Mouse (Mus musculus) C2C12 (cell line): ENCODE results near the gene Ank3. TPM values are rescaled to one million over a fixed set of nuclear protein-coding genes. Genes with fewer than 3 reads are reported as not detected.

Experiments used
- H3K27me3 ChIP-seq: one replicate; pipeline ENCODE4 v1.6.1; 2011; ENCODE audit not compliant: control insufficient read depth, insufficient read depth, insufficient read length
- H3K36me3 ChIP-seq: one replicate; pipeline ENCODE4 v1.6.1; 2011; ENCODE audit not compliant: control insufficient read depth, insufficient read depth
- H3K4me3 ChIP-seq: one replicate; pipeline ENCODE4 v1.5.1; 2011; ENCODE audit warnings: mild to moderate bottlenecking, control low read depth; ENCODE audit not compliant: poor library complexity, insufficient read depth, severe bottlenecking
- H3K79me2 ChIP-seq: one replicate; pipeline ENCODE4 v1.6.1; 2011; ENCODE audit not compliant: control insufficient read depth, insufficient read depth
- H3K79me3 ChIP-seq: one replicate; pipeline ENCODE4 v1.6.1; 2011; ENCODE audit warnings: low read depth, control low read depth
- H3ac ChIP-seq: one replicate; pipeline ENCODE3; 2011; ENCODE audit warnings: low read depth; ENCODE audit not compliant: control insufficient read depth, insufficient read length
- CEBPB ChIP-seq: IDR thresholded peaks from one replicate; pipeline ENCODE4 v1.6.1; 2011; ENCODE audit warnings: low read depth, mild to moderate bottlenecking, control low read depth, moderate library complexity
- CTCF ChIP-seq: IDR thresholded peaks from one replicate; pipeline ENCODE4 v1.5.1; 2011; ENCODE audit not compliant: control insufficient read depth, insufficient read depth, insufficient read length
- FOSL1 ChIP-seq: IDR thresholded peaks from one replicate; pipeline ENCODE4 v1.8.0; 2011; ENCODE audit warnings: mild to moderate bottlenecking, low read length; ENCODE audit not compliant: poor library complexity, insufficient read depth, severe bottlenecking
- MAX ChIP-seq: IDR thresholded peaks from one replicate; pipeline ENCODE4 v1.6.1; 2011; ENCODE audit warnings: mild to moderate bottlenecking, control low read depth
- MYOD1 ChIP-seq: IDR thresholded peaks from one replicate; pipeline ENCODE4 v1.6.1; 2011; ENCODE audit warnings: low read depth; ENCODE audit not compliant: control insufficient read depth, insufficient read length
- MYOG ChIP-seq: IDR thresholded peaks from one replicate; pipeline ENCODE4 v1.6.1; 2011; ENCODE audit not compliant: control insufficient read depth, insufficient read length; ENCODE audit errors: extremely low read depth
- USF1 ChIP-seq: IDR thresholded peaks from one replicate; pipeline ENCODE4 v1.6.1; 2011; ENCODE audit warnings: low read depth, mild to moderate bottlenecking, control low read depth, moderate library complexity
- polyA plus RNA-seq: library from polyadenylated mRNA; unstranded; fragments of >200 nt; fragmentation: generic; extraction: Trizol; gene quantifications from one replicate; pipeline ENCODE4 v1.2.1, GENCODE M21; 2012; ENCODE audit warnings: missing spikeins

Ank3 gene
- polyA plus RNA-seq, 1 experiment: 9.8 TPM

- Histone ChIP-seq H3ac (no peak overlapping the region), H3K79me2 (no peaks in the 10 kb centered on the region), H3K36me3 (no peaks in the 10 kb centered on the region), H3K27me3 (no peaks in the 10 kb centered on the region), H3K4me3 (no peak overlapping the region), H3K79me3 (no peaks in the 10 kb centered on the region)
- TF ChIP-seq MYOG (no peak), CEBPB (no peak), CTCF (no peak)
These were observed 607.8 kb downstream of the Ank3 start for GRCm38 (mm10) chr10:70006380-70006779.

- TF ChIP-seq CTCF: no peak
- TF ChIP-seq USF1: no peak
- no peak for TF ChIP-seq MAX
- no peak for TF ChIP-seq MYOD1
- no peak for TF ChIP-seq FOSL1
- TF ChIP-seq MYOG: no peak
- no peak for TF ChIP-seq CEBPB
- Histone ChIP-seq H3K4me3 (no peak overlapping the region), H3K79me2 (no peaks in the 10 kb centered on the region), H3K27me3 (no peaks in the 10 kb centered on the region), H3K79me3 (no peaks in the 10 kb centered on the region), H3ac (no peak overlapping the region), H3K36me3 (no peaks in the 10 kb centered on the region)
These were observed 613.2 kb downstream of the Ank3 start for GRCm38 (mm10) chr10:70011738-70012137.

GRCm38 (mm10) chr10:70013931-70014330, 615.4 kb downstream of the Ank3 start:
- no peaks in the 10 kb centered on the region for H3K79me2 ChIP-seq
- no peaks in the 10 kb centered on the region for H3K27me3 ChIP-seq
- no peaks in the 10 kb centered on the region for H3K79me3 ChIP-seq
- H3ac ChIP-seq: no peak overlapping the region
- no peak for TF ChIP-seq MAX
- H3K36me3 ChIP-seq: no peaks in the 10 kb centered on the region
- H3K4me3 ChIP-seq: no peak overlapping the region

- H3ac ChIP-seq: no peak overlapping the region
These were observed 616.6 kb downstream of the Ank3 start for GRCm38 (mm10) chr10:70015201-70015600.

GRCm38 (mm10) chr10:70018691-70019090, 620.1 kb downstream of the Ank3 start:
- H3ac ChIP-seq: no peak overlapping the region
- H3K4me3 ChIP-seq: no peak overlapping the region
- no peaks in the 10 kb centered on the region for H3K36me3 ChIP-seq
- H3K79me3 ChIP-seq: no peaks in the 10 kb centered on the region
- no peaks in the 10 kb centered on the region for H3K79me2 ChIP-seq
- TF ChIP-seq FOSL1: no peak
- TF ChIP-seq MAX: no peak
- H3K27me3 ChIP-seq: no peaks in the 10 kb centered on the region

More at GRCm38 (mm10) chr10:70015201-70015600, 616.6 kb downstream of the Ank3 start:
- no peaks in the 10 kb centered on the region for H3K36me3 ChIP-seq
- H3K4me3 ChIP-seq: no peak overlapping the region
- TF ChIP-seq FOSL1: no peak
- TF ChIP-seq USF1: no peak
- no peak for TF ChIP-seq CEBPB
- no peak for TF ChIP-seq CTCF
- H3K79me3 ChIP-seq: no peaks in the 10 kb centered on the region
- H3K79me2 ChIP-seq: no peaks in the 10 kb centered on the region
- no peaks in the 10 kb centered on the region for H3K27me3 ChIP-seq

- Histone ChIP-seq H3K79me3 (no peaks in the 10 kb centered on the region), H3K4me3 (no peak overlapping the region), H3K36me3 (no peaks in the 10 kb centered on the region), H3ac (no peak overlapping the region), H3K79me2 (no peaks in the 10 kb centered on the region), H3K27me3 (no peaks in the 10 kb centered on the region)
- TF ChIP-seq USF1 (no peak), CTCF (peak; percentile 54), CEBPB (no peak)
These were observed 623.1 kb downstream of the Ank3 start for GRCm38 (mm10) chr10:70021667-70022066.

GRCm38 (mm10) chr10:70022596-70022995, 624.0 kb downstream of the Ank3 start:
- H3K79me3 ChIP-seq: no peaks in the 10 kb centered on the region
- TF ChIP-seq MYOD1 (no peak), MAX (no peak), MYOG (no peak), FOSL1 (no peak)
- no peaks in the 10 kb centered on the region for H3K36me3 ChIP-seq
- H3ac ChIP-seq: no peak overlapping the region
- no peak overlapping the region for H3K4me3 ChIP-seq
- H3K79me2 ChIP-seq: no peaks in the 10 kb centered on the region
- no peaks in the 10 kb centered on the region for H3K27me3 ChIP-seq
